14 mouse cellular contexts compared by ENCODE assay signal in genomic region chr4:70619636-70620287, GRCm38 (mm10).
A peak's percentile ranks its signal among the peaks of the same experiment; 100 is the strongest.
DNase-seq lines count a peak whose midpoint lies in the region.
"Had no signal": no experiment of that assay in that cellular context is flagged by ENCODE, and none has a peak within 500 bp of the region (broad histone marks: within the 10 kb centered on the region; RNA-seq: fewer than 3 reads in every experiment).

No protein-coding gene starts in this region.

- DNase-seq in frontal cortex, adult 2 months (ENCODE audit: extremely low spot score in 1 of 2, low spot score in 1 of 2), result peak; percentile 55 to 63
- no peak for DNase-seq in frontal cortex, postnatal 14 days (ENCODE audit: low spot score in 2 of 2)
- peak; percentile 83 for DNase-seq in brain, adult 2 months (ENCODE audit: low read depth, low spot score)
- peak; percentile 69 for DNase-seq in layer of hippocampus, adult 9-11 months
- peak; percentile 4 for DNase-seq in right cerebral cortex, postnatal 14 days
- no peak for DNase-seq in embryo, embryonic 10.5 days (ENCODE audit: low spot score)
- DNase-seq in urinary bladder, adult 2 months (ENCODE audit: low spot score), result no peak
- DNase-seq: adrenal gland, postnatal 25 days; cerebellum, adult 11-12 months; cerebellum, postnatal 14 days; gastrocnemius, postnatal 36 days; kidney, adult 18-20 months; kidney, postnatal 10 days; thymus, postnatal 14 days had no signal

Comparison
In these comparisons a context has a peak if more than half of its experiments do, and no peak if none do; other contexts are left out.
1. DNase-seq: peak in frontal cortex, adult 2 months (2 of 2), brain, adult 2 months (single experiment), layer of hippocampus, adult 9-11 months (single experiment) and right cerebral cortex, postnatal 14 days (single experiment); none in frontal cortex, postnatal 14 days (0 of 2), embryo, embryonic 10.5 days (single experiment) and urinary bladder, adult 2 months (single experiment).